Mouse (Mus musculus) Patski (cell line): ENCODE results near the gene Smtn. TPM values are rescaled to one million over a fixed set of nuclear protein-coding genes. Genes with fewer than 3 reads are reported as not detected.

Experiments
- ATAC-seq: fragments of 100-300 bp; one replicate; pipeline ENCODE4 v1.8.0; 2021
- CTCF ChIA-PET: fragments of 350-600 bp; sonication (Branson Sonifier 250); formaldehyde crosslinking; loops from one replicate; lab custom pipeline; 2022; ENCODE audit warnings: inconsistent platforms; lab: Charles Lee
- POLR2A ChIA-PET: fragments of 350-600 bp; sonication (Branson Sonifier 250); formaldehyde crosslinking; loops from one replicate; lab custom pipeline; 2022; ENCODE audit warnings: antibody characterized with exemption, inconsistent platforms; lab: Charles Lee
- DNase-seq: peaks from one replicate; pipeline ENCODE4 v3.0.0-alpha.2; 2011; ENCODE audit warnings: low read depth, low spot score
- H3K27me3 ChIP-seq: fragments of 371-371 bp; one replicate; pipeline ENCODE4 v1.5.1; 2021
- CTCF ChIP-seq: fragments of 100-300 bp; IDR thresholded peaks from one replicate; pipeline ENCODE4 v1.5.1; 2021
- in situ Hi-C: fragments of 300-500 bp; cut with MboI; formaldehyde crosslinking; loops from 3 replicates; pipeline ENCODE4 v1.11.1; 2018; ENCODE audit warnings: low pct_unique_long_range_greater_than_20kb, mixed read lengths
- polyA plus RNA-seq: library from polyadenylated mRNA; unstranded; gene quantifications from one replicate; pipeline ENCODE4 v1.2.3, GENCODE M21; 2021

Gene Smtn
- polyA plus RNA-seq, 1 experiment from 2014 or later, result 154 TPM

GRCm38 (mm10) chr11:3529476-3530252, 10.7 kb downstream of the Smtn start:
- POLR2A ChIA-PET, result no interaction called here
- CTCF ChIA-PET, result no interaction called here
- in situ Hi-C loops, result loop anchor here (5.0 to 10.0 kb wide), 4 partner anchors 75 to 355 kb away; no protein-coding TSS in a partner anchor
- no peak for TF ChIP-seq CTCF
- no peaks in the 10 kb centered on the region for H3K27me3 ChIP-seq
- no peak for ATAC-seq
- no peak for DNase-seq

DNA sequence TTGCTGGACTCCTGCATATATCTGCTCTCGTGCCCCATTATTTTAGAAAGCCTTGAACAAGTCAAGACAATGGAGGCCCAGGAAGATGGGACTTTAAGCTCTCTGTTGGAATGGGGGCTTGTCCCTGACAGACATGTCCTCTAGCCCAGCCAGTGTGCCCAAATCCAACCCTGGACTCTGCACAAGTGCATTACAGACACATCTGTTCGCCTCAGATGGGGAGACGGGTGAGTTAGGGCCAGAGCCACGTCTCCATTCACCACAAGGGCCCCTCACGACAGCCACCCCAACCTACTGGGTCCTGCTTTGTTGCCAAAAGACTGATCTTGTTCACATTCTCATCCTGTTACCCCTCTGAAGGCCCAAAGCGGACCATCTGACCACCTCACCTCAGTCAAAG, 12.2 kb downstream of the Smtn start:
- ATAC-seq, result no peak
- ChIA-PET POLR2A (interaction anchor here (1.2 to 2.2 kb wide), 2 partner anchors 8 to 10 kb away, joined by 3 to 9 read pairs; no protein-coding TSS in a partner anchor), CTCF (interaction anchor here (2.6 kb wide), 1 partner anchor 14 kb away, joined by 6 read pairs; the partner anchor contains the start of gene Selenom)
- TF ChIP-seq CTCF, result no peak
- H3K27me3 ChIP-seq, result no peaks in the 10 kb centered on the region
- no peak for DNase-seq
- in situ Hi-C loops, result loop anchor here (5.0 kb wide), 1 partner anchor 149 kb away; no protein-coding TSS in a partner anchor

- CTCF ChIA-PET, result interaction anchor here (2.6 kb wide), 1 partner anchor 13 kb away, joined by 6 read pairs; the partner anchor contains the start of gene Selenom
- in situ Hi-C loops, result loop anchor here (5.0 kb wide), 1 partner anchor 150 kb away; no protein-coding TSS in a partner anchor
- DNase-seq (no peak), ATAC-seq (no peak)
- POLR2A ChIA-PET, result interaction anchor here (1.2 to 2.2 kb wide), 2 partner anchors 8 to 10 kb away, joined by 3 to 9 read pairs; no protein-coding TSS in a partner anchor
- TF ChIP-seq CTCF, result no peak
- no peaks in the 10 kb centered on the region for H3K27me3 ChIP-seq
These were observed 12.6 kb downstream of the Smtn start for GRCm38 (mm10) chr11:3527766-3528165.

DNA sequence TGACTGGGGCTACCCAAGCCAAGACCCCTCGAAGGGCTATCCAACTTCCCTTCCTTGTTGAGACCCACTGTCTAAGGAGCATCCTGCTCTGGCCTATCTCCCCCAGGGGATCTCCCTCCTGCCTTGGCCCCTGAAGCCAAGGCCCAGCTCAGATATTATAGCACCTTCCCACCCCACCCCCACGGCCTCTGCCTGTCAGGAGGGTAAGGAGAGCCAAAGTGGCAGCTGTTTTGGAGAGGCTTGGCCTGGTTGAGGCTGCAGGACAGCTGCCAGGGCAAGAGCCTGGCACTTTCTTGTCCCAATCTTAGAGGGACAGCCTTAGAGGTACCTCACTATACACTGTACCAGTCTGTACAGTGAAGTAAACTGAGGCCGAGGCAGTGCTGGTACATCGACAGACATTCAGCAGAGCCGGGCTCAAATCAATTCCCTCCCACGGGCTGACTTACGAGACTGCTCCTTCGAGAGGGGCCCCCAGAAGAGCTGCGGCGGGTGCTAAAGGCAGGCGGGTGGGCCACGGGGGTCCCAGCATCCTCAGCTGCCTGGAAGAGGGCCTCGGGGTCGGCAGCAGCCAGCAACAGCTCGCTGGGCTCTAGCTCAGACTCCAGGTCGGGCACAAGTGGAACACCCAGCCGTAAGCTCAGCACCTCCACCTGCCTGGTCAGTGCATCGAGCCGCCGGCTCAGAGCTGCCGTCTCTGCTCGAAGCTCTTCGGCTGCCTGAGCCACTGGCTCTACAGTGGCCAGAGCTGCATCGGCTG, 13.3 kb downstream of the Smtn start:
- no peak for DNase-seq
- in situ Hi-C loops, result loop anchor here (5.0 kb wide), 1 partner anchor 150 kb away; no protein-coding TSS in a partner anchor
- no peak for TF ChIP-seq CTCF
- POLR2A ChIA-PET, result interaction anchor here (1.2 to 2.3 kb wide), 4 partner anchors 7 to 12 kb away, joined by 3 to 9 read pairs (median 6); partner anchors contain the start of gene Selenom
- ATAC-seq, result no peak
- H3K27me3 ChIP-seq, result no peaks in the 10 kb centered on the region
- CTCF ChIA-PET, result interaction anchor here (1.6 to 2.6 kb wide), 2 partner anchors 8 to 13 kb away, joined by 6 to 13 read pairs; partner anchors contain the start of gene Selenom

DNA sequence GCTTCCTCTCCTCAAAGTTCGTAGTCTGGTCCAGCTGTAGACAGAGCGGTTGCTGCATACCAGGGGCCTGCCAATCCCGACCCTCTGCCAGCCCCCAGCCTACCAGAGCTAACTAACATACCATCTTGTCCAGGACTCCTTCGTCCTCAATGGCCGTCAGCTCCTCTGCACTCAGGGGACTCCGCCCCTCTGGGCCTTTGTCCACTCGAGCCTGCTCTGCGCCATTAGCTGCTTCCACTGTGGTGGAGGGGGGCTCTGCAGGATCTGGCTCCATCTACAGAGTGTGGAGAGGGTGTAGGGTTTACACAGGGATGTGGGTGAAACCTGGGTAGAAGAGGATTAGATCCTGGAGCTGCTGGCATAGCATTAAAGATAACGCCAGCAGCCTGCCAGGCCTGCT, 14.2 kb downstream of the Smtn start:
- in situ Hi-C loops, result loop anchor here (5.0 kb wide), 1 partner anchor 151 kb away; no protein-coding TSS in a partner anchor
- no peak for ATAC-seq
- no peak for DNase-seq
- no peaks in the 10 kb centered on the region for H3K27me3 ChIP-seq
- TF ChIP-seq CTCF, result no peak
- ChIA-PET POLR2A (interaction anchor here (1.5 to 2.3 kb wide), 2 partner anchors 10 to 11 kb away, joined by 3 to 9 read pairs; partner anchors contain the start of gene Selenom), CTCF (interaction anchor here (1.6 to 2.6 kb wide), 2 partner anchors 9 to 12 kb away, joined by 6 to 13 read pairs; partner anchors contain the start of gene Selenom)

DNA sequence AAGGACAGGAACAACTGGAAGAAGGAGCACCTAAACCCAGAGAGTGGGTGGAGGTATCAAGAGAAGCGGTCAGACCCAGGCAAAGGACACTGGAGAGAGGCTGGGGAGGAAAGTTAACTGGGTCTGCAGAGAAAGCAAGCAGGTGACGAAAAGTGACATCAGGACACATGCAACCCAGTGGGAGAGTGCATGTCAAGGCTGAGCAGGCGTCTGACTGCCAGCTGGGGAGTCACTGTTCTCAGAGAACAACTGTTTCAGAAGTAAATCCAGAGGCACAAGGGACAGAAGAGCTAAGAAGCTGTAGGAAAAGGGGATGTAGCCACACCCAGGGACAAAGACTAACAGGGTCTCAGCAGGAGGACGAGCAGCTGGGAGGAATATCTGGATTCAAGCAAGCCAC, 14.9 kb downstream of the Smtn start:
- ChIA-PET CTCF (interaction anchor here (1.6 to 2.6 kb wide), 2 partner anchors 10 to 11 kb away, joined by 6 to 13 read pairs; partner anchors contain the start of gene Selenom), POLR2A (interaction anchor here (1.5 to 2.3 kb wide), 2 partner anchors 11 kb away, joined by 3 to 9 read pairs; partner anchors contain the start of gene Selenom)
- ATAC-seq, result no peak
- DNase-seq, result no peak
- in situ Hi-C loops, result loop anchor here (5.0 kb wide), 1 partner anchor 152 kb away; no protein-coding TSS in a partner anchor
- no peaks in the 10 kb centered on the region for H3K27me3 ChIP-seq
- TF ChIP-seq CTCF, result no peak

DNA sequence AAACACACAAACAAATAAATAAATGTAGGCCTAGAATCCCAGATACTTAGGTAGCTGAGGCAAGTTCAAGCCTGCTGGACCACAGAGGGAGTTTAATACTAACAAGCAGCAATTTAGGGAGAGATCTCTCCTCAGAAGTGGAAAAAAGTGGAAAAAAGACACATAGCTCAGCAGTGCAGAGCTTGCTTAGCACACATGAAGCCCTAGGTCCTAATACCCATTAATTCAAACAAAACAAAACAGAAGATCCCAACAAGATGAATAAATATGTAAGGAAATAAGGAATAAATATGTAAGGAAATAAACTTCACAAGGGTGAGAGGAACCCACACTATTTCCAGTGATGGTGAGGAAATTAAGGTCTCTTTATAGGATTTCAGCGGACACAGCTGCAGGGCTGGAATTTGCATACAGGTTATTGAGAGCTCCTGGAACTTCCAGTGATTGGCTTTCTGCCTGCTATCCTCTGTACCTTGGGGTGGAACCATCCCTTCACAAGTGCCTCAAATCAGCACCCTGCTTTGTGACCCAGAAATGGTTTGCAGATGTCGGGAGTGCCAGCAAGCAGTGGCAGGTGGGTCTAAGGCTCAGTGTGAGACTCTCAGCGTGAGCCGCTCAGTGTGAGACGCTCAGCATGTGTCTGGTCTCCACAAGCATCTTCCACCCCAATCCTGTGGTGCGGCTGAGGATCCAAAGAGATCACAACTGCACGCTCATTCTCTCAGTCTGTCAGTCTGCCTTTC, 16.4 kb downstream of the Smtn start:
- DNase-seq (no peak), ATAC-seq (no peak)
- in situ Hi-C loops, result no loop called here
- ChIA-PET POLR2A (no interaction called here), CTCF (interaction anchor here (1.3 to 2.5 kb wide), 2 partner anchors 10 to 11 kb away, joined by 6 to 11 read pairs; partner anchors contain the start of gene Selenom)
- TF ChIP-seq CTCF, result no peak
- no peaks in the 10 kb centered on the region for H3K27me3 ChIP-seq

DNA sequence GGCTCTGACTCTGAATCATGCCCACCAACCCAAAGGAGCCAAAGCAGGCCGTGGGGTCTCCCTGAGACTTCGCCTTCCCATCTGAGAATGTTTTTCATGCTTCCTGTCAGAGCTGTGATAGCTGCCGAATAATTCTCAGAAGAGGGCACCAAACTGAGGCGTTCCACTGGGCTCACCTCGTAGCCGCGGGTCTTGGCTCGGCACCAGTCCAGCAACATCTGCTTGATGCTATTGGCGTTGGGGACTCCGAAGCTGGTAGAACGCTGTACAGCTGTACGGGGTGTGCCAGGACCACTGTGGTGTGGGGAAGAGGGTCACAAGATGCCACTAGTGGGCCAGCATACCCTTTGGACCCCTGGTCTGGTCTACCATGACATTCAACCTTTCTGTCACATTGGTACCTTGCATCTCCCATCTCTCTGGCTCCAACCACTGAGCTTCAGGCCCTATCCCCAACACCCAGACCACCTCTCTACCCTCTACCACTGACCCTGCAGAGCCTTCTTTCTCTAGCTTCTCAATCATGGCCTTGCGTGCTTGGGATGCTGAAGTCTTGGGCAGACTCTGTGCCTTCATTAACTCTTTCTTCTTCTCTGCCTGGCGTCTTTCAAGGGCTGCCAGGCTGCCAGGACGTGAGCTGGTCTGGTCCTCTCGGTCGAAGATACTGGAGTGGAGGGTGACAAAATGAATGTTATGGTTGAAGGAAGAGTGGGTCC, 18.0 kb downstream of the Smtn start:
- in situ Hi-C loops, result no loop called here
- CTCF ChIA-PET, result interaction anchor here (1.2 to 2.5 kb wide), 4 partner anchors 8 to 48 kb away, joined by 3 to 11 read pairs (median 4); partner anchors contain the start of gene Selenom
- POLR2A ChIA-PET, result interaction anchor here (0.7 kb wide), 1 partner anchor 51 kb away, joined by 5 read pairs; no protein-coding TSS in a partner anchor
- no peak for DNase-seq
- no peak for TF ChIP-seq CTCF
- no peaks in the 10 kb centered on the region for H3K27me3 ChIP-seq
- no peak for ATAC-seq
